Mouse (Mus musculus) G1E (cell line): ENCODE results near the gene Gm49333. TPM values are rescaled to one million over a fixed set of nuclear protein-coding genes. Genes with fewer than 3 reads are reported as not detected.

ENCODE experiments used
- ATAC-seq: 2 replicates; pipeline ENCODE4 v1.8.0; 2016; ENCODE audit warnings: mild to moderate bottlenecking; ENCODE audit not compliant: insufficient number of reproducible peaks, poor library complexity, low FRiP score, severe bottlenecking; ENCODE audit errors: extremely low read depth
- DNase-seq: peaks from one replicate; pipeline ENCODE4 v3.0.0; 2012; ENCODE audit warnings: low spot score
- H3K27me3 ChIP-seq: 2 replicates; pipeline ENCODE4 v1.6.1; 2012; ENCODE audit warnings: mild to moderate bottlenecking, low read length, inconsistent platforms; ENCODE audit not compliant: insufficient read depth
- H3K36me3 ChIP-seq: replicated peaks from 2 replicates; pipeline ENCODE3; 2012; ENCODE audit warnings: mild to moderate bottlenecking, inconsistent platforms
- H3K4me1 ChIP-seq: 2 replicates; pipeline ENCODE4 v1.6.1; 2012; ENCODE audit warnings: low read depth, low read length, inconsistent platforms, mixed read lengths; ENCODE audit not compliant: insufficient read depth
- H3K4me3 ChIP-seq: 2 replicates; pipeline ENCODE4 v1.5.1; 2012; ENCODE audit warnings: low read depth, mild to moderate bottlenecking, inconsistent platforms, low read length, moderate library complexity, mixed read lengths
- H3K9me3 ChIP-seq: replicated peaks from 2 replicates; pipeline ENCODE4 v1.6.1; 2012; ENCODE audit warnings: inconsistent platforms
- CTCF ChIP-seq: IDR thresholded peaks from 2 replicates; pipeline ENCODE4 v1.5.1; 2012; ENCODE audit warnings: low read depth, low read length, inconsistent platforms, mixed read lengths
- GATA1 ChIP-seq: IDR thresholded peaks from 2 replicates; pipeline ENCODE4 v1.6.1; 2012; ENCODE audit warnings: borderline replicate concordance, low read length, inconsistent platforms, mixed read lengths
- GATA2 ChIP-seq: IDR thresholded peaks from 2 replicates; pipeline ENCODE4 v1.6.1; 2012; ENCODE audit warnings: low read depth, low read length, inconsistent platforms, borderline replicate concordance
- POLR2AphosphoS5 ChIP-seq: IDR thresholded peaks from 2 replicates; pipeline ENCODE4 v1.6.1; 2012; ENCODE audit warnings: low read depth, low read length, inconsistent platforms; ENCODE audit not compliant: insufficient replicate concordance
- TAL1 ChIP-seq: conservative IDR thresholded peaks from 2 replicates; pipeline ENCODE4 v1.6.1; 2012; ENCODE audit warnings: low read depth, low read length, inconsistent platforms, mixed read lengths
- polyA plus RNA-seq: library from polyadenylated mRNA; stranded (reverse); fragments of >175 nt; gene quantifications from 2 replicates; pipeline ENCODE4 v1.2.3, GENCODE M21; 2012
- total RNA-seq, 2 experiments: library from RNA; stranded (forward) in 1 of 2; stranded (reverse) in 1 of 2; fragments of 200-1000 nt in 1 of 2; fragments of >200 nt in 1 of 2; fragmentation: Nextera tagmentation in 1 of 2; gene quantifications; 2 replicates each; pipeline ENCODE4 v1.2.3; 2014 to 2017

Gm49333 gene
- total and polyA plus RNA-seq, 3 experiments = not detected

DNA sequence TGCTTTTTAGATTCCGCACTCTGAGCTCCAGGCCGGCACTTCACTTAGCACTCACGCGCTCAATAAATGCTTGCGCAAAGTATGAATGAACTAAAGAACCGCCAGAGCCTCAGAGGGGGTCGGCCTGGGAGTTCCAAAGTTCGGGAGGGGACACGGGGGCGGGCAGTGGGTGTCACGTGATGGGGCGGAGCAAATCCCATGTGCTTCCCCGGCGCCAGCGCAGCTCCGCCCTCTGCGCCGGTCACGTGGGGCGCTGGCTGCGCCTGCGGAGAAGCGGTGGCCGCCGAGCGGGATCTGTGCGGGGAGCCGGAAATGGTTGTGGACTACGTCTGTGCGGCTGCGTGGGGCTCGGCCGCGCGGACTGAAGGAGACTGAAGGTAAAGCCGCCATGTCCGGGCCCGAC lies 61.1 kb downstream of the Gm49333 start:
- peak overlapping the region; percentile 85 for H3K4me3 ChIP-seq
- no peaks in the 10 kb centered on the region for H3K27me3 ChIP-seq
- peak; percentile 48 for ATAC-seq
- no peaks in the 10 kb centered on the region for H3K9me3 ChIP-seq
- H3K36me3 ChIP-seq = peaks cover 40% of the 10 kb centered on the region
- TF ChIP-seq TAL1 = no peak
- no peak for TF ChIP-seq GATA1
- peaks cover 46% of the 10 kb centered on the region for H3K4me1 ChIP-seq
- peak; percentile 84 for DNase-seq

- peak; percentile 56 for DNase-seq
- no peak for ATAC-seq
Observed at GRCm38 (mm10) chr16:20672965-20673705, 61.7 kb downstream of the Gm49333 start.

DNA sequence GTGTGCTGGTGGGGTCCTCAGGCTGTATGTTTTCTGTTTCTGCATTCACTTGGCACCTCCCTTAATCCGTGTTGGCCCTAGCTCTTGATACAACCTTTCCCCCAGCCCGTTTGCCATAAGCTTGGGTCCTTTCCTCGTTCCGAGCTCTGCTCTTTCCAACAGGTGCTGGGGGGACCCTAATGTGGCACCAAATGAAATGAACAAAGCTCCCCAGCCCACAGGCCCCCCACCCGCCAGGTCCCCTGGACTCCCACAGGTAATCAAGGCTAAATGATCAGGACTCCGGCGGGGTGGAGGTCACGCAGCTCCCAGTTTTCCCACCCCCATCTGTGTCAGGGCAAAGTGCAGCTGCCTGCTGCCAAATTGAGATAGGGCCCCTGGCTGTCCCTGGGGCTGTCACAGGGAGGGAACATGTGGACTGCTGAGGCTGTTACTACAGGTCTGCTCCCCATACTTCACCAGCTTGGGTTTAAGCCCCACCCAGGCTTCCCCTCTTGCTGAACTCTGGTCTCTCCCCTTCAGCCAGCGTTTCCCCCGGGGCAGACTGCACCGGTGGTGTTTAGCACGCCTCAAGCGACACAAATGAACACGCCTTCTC lies 62.4 kb downstream of the Gm49333 start:
- ATAC-seq (peak; percentile 70), DNase-seq (peak; percentile 85)
- TF ChIP-seq TAL1 (peak; percentile 71), POLR2AphosphoS5 (no peak)
- peaks cover 53% of the 10 kb centered on the region for H3K36me3 ChIP-seq
- H3K9me3 ChIP-seq = no peaks in the 10 kb centered on the region
- no peaks in the 10 kb centered on the region for H3K27me3 ChIP-seq
- peaks cover 59% of the 10 kb centered on the region for H3K4me1 ChIP-seq
- peak overlapping the region; percentile 85 for H3K4me3 ChIP-seq

More at GRCm38 (mm10) chr16:20672965-20673705, 61.7 kb downstream of the Gm49333 start:
- Histone ChIP-seq H3K36me3 (peaks cover 47% of the 10 kb centered on the region), H3K4me1 (peaks cover 53% of the 10 kb centered on the region), H3K4me3 (peak overlapping the region; percentile 85), H3K27me3 (no peaks in the 10 kb centered on the region), H3K9me3 (no peaks in the 10 kb centered on the region)
- TF ChIP-seq GATA1 = no peak
- TF ChIP-seq CTCF = no peak

- TF ChIP-seq POLR2AphosphoS5 = no peak
- TF ChIP-seq CTCF = no peak
- no peak for TF ChIP-seq TAL1
- no peak for TF ChIP-seq GATA2
- no peak for TF ChIP-seq GATA1
- no peaks in the 10 kb centered on the region for H3K27me3 ChIP-seq
- H3K4me1 ChIP-seq = peaks cover 72% of the 10 kb centered on the region
- DNase-seq (no peak), ATAC-seq (no peak)
- no peaks in the 10 kb centered on the region for H3K9me3 ChIP-seq
- H3K36me3 ChIP-seq = peaks cover 67% of the 10 kb centered on the region
- H3K4me3 ChIP-seq = peak overlapping the region; percentile 85
Observed at GRCm38 (mm10) chr16:20675213-20675612, 63.8 kb downstream of the Gm49333 start.

DNA sequence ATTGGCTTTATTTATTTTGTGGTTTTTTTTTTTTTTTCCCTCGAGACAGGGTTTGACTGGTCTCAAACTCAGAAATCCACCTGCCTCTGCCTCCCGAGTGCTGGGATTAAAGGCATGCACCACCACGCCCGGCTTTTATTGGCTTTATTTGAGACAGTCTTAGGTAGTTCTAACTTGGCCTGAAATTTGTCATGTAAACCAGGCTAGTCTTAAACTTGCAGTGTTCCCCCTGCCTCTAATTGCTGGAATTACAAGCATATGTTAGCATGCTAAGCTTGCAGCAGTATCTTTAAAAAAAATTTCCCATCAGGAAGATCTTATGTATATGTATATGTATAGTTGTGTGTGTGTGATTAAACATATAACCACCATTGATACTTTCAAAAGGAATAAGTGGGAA lies 65.3 kb downstream of the Gm49333 start:
- ATAC-seq = no peak
- no peaks in the 10 kb centered on the region for H3K27me3 ChIP-seq
- H3K36me3 ChIP-seq = peaks cover 82% of the 10 kb centered on the region
- no peak overlapping the region for H3K4me3 ChIP-seq
- H3K4me1 ChIP-seq = peaks cover 81% of the 10 kb centered on the region
- TF ChIP-seq GATA2 (no peak), TAL1 (no peak), GATA1 (no peak), CTCF (no peak), POLR2AphosphoS5 (no peak)
- H3K9me3 ChIP-seq = no peaks in the 10 kb centered on the region
- DNase-seq = no peak

DNA sequence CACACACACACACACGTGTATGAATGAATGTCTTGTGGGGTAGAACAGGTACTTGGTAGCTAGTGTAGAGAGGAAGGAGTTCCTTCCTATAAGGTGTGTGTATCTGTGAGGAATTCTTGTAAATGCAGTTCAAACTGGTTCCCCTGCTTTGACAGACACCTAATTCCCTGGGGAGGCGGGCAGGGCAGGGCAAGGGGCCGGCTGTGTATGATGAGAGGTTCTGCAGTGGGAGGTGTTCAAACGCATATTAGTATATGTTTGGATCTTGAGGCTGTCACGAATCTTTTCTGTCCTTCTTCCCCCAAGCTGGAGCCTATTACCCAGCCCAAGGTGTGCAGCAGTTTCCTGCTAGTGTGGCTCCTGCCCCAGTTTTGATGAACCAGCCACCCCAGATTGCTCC lies 66.0 kb downstream of the Gm49333 start:
- H3K9me3 ChIP-seq = no peaks in the 10 kb centered on the region
- DNase-seq (no peak), ATAC-seq (no peak)
- peak overlapping the region; percentile 5; the same call in 1 of the 2 replicates for H3K4me3 ChIP-seq
- peaks cover 77% of the 10 kb centered on the region for H3K4me1 ChIP-seq
- TF ChIP-seq CTCF = no peak
- no peak for TF ChIP-seq GATA2
- TF ChIP-seq TAL1 = no peak
- no peak for TF ChIP-seq POLR2AphosphoS5
- TF ChIP-seq GATA1 = no peak
- peaks cover 89% of the 10 kb centered on the region for H3K36me3 ChIP-seq
- no peaks in the 10 kb centered on the region for H3K27me3 ChIP-seq
